Mouse (Mus musculus) heart, postnatal 10 days (tissue): ENCODE results near the gene Akap1. TPM values are rescaled to one million over a fixed set of nuclear protein-coding genes. Genes with fewer than 3 reads are reported as not detected.

Experiments used
- DNase-seq, 2 experiments: peaks; one replicate each; pipeline ENCODE4 v3.0.0; 2021
- intact Hi-C: fragments of 180-260 bp; cut with DNase I; formaldehyde crosslinking; loops from one replicate; pipeline ENCODE4 v1.15.1; 2025
- total RNA-seq, 2 experiments: library from RNA; stranded (reverse); gene quantifications; 2 replicates each; pipeline ENCODE4 v1.2.3; 2021

Gene Akap1
- total RNA-seq, 2 experiments from 2014 or later, result 110 to 122 TPM

DNA sequence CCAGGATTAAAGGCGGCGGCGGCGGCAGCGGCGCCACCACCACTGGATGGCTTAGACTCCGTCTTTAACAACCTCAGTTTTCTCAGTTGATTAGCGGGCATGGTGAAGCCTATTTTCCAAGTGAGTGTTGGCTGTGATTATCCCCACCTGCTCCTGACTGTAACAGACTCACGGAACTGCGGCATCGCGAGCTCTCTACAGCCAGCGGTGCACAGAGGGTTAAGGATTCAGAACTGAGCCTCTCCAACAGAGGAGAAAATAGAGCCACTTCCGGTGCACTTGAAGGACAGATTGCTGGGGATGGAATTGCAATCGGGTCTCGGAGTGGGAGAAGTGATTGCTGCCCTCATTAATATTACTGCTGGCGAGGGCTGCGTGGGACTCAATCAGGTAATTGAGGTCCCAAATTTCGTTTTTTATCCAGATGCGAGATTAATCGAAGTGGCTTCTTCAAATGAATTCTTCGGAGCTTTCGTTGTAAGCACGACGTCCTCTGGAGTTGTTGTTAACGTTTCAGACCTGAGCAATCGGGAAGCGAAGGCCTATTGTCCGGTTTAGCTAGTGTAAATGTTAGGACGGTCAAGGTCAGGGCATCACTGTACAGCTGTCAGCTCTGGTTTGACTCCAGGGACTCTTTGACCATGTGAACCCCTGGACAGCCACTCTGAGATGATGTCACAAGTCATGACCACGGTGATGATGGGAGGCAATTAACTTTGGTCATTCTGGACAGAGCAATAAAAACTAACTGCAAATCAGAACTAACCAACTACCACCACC, 61.0 kb downstream of the Akap1 start:
- DNase-seq, result peak; percentile 37 to 50
- intact Hi-C loops, result no loop called here

DNA sequence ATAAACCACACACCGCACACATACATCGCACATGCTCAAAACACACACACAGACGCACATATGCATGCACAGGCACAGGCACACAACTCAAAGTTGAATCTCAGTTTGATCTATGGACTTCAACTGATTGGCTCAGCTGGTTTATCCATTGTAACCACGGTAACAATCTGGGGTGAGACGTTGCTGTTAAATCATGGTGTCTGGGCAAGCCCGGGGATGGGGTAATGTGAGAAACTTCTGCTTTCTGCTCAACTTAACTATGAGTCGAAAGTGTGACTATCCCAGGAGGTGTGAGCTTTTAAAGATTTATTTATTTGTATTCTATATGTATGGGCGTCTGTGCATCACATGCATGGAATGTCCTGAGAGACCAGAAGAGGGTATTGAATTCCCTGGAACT, 68.2 kb downstream of the Akap1 start:
- intact Hi-C loops, result no loop called here
- DNase-seq, result no peak

GRCm38 (mm10) chr11:88789893-88790292, 74.5 kb downstream of the Akap1 start:
- intact Hi-C loops, result loop anchor here (5.0 kb wide), 1 partner anchor 43 kb away; no protein-coding TSS in a partner anchor
- no peak for DNase-seq

- DNase-seq, result no peak
- intact Hi-C loops, result loop anchor here (5.0 kb wide), 1 partner anchor 40 kb away; no protein-coding TSS in a partner anchor
These were observed 77.6 kb downstream of the Akap1 start for GRCm38 (mm10) chr11:88786816-88787215.

DNA sequence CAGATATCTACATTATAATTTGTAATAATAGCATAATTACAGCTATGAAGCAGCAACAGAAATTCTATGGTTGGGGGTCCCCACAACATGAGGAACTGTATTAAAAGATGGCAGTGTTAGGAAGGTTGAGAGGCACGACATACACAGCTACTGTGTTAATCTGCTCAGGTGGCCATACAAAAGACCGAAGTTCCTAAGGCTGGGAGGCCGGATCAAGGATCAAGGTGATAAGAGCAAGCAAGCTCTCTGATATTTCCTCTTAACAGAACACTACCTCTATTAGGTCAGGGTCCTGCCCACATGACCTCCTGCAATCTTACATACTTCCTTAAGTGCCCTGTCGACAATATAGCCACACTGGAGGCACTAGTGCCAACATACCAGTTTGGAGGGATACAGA, 80.9 kb downstream of the Akap1 start:
- intact Hi-C loops, result no loop called here

GRCm38 (mm10) chr11:88782531-88782930, 81.9 kb downstream of the Akap1 start:
- intact Hi-C loops, result no loop called here

More for the DNA sequence above, 80.9 kb downstream of the Akap1 start:
- DNase-seq, result no peak

More at GRCm38 (mm10) chr11:88782531-88782930, 81.9 kb downstream of the Akap1 start:
- no peak for DNase-seq

Other genes starting within 250 kb of the Akap1 start
- gene Msi2, start 146.1 kb downstream of the Akap1 start, total RNA-seq, result 100 to 1,000 TPM; 218 to 219 TPM
- gene Scpep1, start 90.9 kb upstream of the Akap1 start, total RNA-seq, result 10 to 100 TPM; 34.2 to 34.6 TPM
- not detected for gene Elobl, start 102.3 kb upstream of the Akap1 start, total RNA-seq
- 1 to 10 TPM; 6.0 to 7.5 TPM for gene Coil, start 105.7 kb upstream of the Akap1 start, total RNA-seq
- 10 to 100 TPM; 32.9 to 33.3 TPM for gene Trim25, start 134.8 kb upstream of the Akap1 start, total RNA-seq
- gene Dgke, start 202.3 kb upstream of the Akap1 start, total RNA-seq, result 10 to 100 TPM; 13.1 to 13.5 TPM
- not detected for gene Gm525, start 209.3 kb upstream of the Akap1 start, total RNA-seq